Mouse (Mus musculus): ENCODE results near the gene Prkcsh. TPM values are rescaled to one million over a fixed set of nuclear protein-coding genes. Genes with fewer than 3 reads are reported as not detected.

Gene Prkcsh
- polyA plus RNA-seq (2016; fragmentation: Nextera tagmentation; extraction: Ambion mirVana), result 111 and 113 TPM in 2 replicates

DNA sequence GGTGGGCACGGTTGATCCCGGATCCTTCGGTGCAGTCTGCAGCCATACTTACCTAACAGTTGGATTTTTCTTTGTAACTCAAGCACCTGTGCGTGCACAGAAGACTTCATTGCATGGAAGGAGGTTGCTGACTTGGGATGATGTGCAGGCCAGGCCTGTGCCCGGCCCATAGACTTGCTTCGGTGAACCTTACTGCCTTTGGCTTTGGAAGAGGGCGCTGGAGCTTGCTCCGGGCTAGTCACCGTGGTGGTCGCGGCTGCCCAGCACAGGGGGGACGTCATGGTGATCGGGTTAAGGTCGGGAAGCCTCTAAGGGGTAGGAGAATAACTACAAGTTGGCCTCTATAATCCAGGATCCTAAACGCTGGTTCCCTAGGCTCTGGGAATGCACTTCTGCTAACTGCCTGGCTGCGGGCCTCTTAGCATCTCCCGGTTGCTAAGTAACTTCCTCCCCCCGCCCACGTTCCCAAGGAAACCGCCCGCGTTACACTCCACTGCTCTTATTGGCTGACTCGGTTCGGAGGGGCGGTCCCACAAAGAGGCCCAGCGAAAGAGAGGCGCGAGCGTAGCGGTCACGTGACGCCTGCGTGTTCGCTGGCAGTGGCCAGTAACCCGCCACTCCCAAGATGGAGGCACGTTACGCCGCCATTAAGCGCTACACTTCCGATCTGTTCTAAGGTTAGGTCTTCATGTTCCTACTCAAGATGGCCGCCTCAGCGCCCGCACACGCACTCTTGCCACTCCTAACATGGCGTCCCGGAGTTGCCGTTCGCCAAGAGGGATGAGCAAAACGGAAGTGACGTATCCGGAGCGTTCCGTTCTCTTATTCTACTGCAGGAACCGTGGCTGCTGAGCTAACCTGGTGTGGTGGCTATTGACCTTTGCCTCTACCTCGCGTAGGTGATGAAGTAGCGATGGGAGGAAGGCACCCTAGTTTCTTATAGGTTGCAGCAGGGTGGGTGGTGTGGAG is at the start of gene Prkcsh, which contains the start of gene Ccdc151:
TSS of gene Prkcsh (plus strand) at position 613 of the 969 bp plus-strand sequence.
TSS of gene Ccdc151 (minus strand) at position 441 of the 969 bp plus-strand sequence.
- peak within 1 kb of the TSS; percentile 76 for H3K4me3 ChIP-seq
- peaks cover 30% of the 10 kb centered on the region for H3K4me1 ChIP-seq

DNA sequence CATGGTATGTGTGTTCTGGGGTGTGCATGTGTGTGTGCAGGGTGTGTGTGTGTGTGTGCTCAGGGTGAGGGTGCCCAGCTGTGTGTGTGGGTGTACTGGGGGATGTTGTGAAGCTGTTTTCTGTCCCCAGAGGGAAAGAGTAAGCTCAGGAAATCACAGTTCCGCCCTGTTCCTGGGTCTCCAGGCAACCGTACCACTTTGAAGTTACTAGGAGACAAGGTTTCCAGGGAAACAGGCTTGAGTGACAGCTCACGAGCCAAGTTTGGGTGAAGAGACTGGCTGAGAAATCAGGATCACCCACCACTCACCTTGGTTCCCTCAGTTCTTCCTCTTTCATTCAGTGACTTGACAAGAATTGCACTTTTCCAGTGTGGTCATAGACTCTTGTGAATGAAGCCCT is 49.0 kb upstream of the Prkcsh start:
- 11% methylated on average over 3 of the region's 3 CpGs for WGBS
- DNase-seq (ENCODE audit: low spot score), result no peak
- Histone ChIP-seq H3K36me3 (peaks cover 9% of the 10 kb centered on the region), H3K27me3 (ENCODE audit: low read depth, poor library complexity, severe bottlenecking) (peaks cover 14% of the 10 kb centered on the region), H3K27ac (no peak overlapping the region), H3K4me1 (peaks cover 11% of the 10 kb centered on the region), H3K9me3 (replicated peaks) (no peaks in the 10 kb centered on the region), H3K4me3 (no peak overlapping the region)

More for the DNA sequence above, at the start of gene Prkcsh, which contains the start of gene Ccdc151:
- Histone ChIP-seq H3K27ac (peak within 1 kb of the TSS; percentile 81), H3K27me3 (ENCODE audit: low read depth, poor library complexity, severe bottlenecking) (0 out of 2 replicates have a peak, but pooled peaks cover 1% of the 10 kb centered on the region), H3K36me3 (peaks cover 38% of the 10 kb centered on the region), H3K9me3 (replicated peaks) (no peaks in the 10 kb centered on the region)
- DNase-seq (ENCODE audit: low spot score), result peak; percentile 98
- 6% methylated on average over 57 of the region's 57 CpGs for WGBS

DNA sequence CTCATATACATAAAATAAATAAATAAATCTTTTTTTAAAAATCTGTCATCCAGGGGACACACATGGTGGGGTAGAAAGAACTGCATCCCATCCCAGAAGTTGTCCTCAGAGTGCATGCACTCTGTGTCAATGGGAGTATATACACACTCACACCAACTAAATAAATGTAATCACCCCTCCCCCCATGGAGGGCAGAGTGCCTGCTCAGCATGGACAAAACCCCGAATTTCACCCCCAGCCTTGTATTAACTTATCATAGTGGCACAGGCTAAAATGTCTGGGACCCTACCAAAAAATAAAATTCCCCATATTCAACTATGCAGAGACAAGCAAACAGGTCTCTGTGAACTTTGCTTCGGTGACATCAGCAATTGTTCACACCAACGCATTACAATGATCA is 48.0 kb upstream of the Prkcsh start:
- no peak overlapping the region for H3K27ac ChIP-seq
- no peak for DNase-seq (ENCODE audit: low spot score)
- no peak overlapping the region for H3K4me3 ChIP-seq
- H3K36me3 ChIP-seq, result peaks cover 16% of the 10 kb centered on the region
- peaks cover 15% of the 10 kb centered on the region for H3K4me1 ChIP-seq
- no peaks in the 10 kb centered on the region for H3K9me3 ChIP-seq (replicated peaks)
- WGBS, result 82% methylated on average over 3 of the region's 3 CpGs
- H3K27me3 ChIP-seq (ENCODE audit: low read depth, poor library complexity, severe bottlenecking), result peaks cover 14% of the 10 kb centered on the region

DNA sequence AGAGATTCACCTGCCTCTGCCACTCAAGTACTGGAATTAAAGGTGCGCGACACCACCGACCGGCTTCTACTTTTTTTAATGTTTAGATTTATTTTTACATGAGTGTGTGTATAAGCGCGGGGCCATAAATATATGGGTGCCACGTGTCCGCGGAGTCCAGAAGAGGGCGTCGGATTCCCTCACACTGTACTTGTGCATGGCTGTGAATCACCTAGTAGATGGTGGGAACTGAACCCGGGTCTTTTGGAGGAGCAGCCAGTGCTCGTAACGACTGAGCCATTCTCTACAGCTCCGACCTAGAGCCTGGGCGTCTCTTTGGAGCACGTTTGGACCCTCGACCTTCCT is 47.4 kb upstream of the Prkcsh start:
- H3K9me3 ChIP-seq (replicated peaks), result no peaks in the 10 kb centered on the region
- peaks cover 16% of the 10 kb centered on the region for H3K36me3 ChIP-seq
- peak overlapping the region; percentile 79 for H3K4me3 ChIP-seq
- 3% methylated on average over 18 of the region's 18 CpGs for WGBS
- peaks cover 20% of the 10 kb centered on the region for H3K27me3 ChIP-seq (ENCODE audit: low read depth, poor library complexity, severe bottlenecking)
- no peak for DNase-seq (ENCODE audit: low spot score)
- peaks cover 19% of the 10 kb centered on the region for H3K4me1 ChIP-seq
- H3K27ac ChIP-seq, result peak overlapping the region; percentile 95

DNA sequence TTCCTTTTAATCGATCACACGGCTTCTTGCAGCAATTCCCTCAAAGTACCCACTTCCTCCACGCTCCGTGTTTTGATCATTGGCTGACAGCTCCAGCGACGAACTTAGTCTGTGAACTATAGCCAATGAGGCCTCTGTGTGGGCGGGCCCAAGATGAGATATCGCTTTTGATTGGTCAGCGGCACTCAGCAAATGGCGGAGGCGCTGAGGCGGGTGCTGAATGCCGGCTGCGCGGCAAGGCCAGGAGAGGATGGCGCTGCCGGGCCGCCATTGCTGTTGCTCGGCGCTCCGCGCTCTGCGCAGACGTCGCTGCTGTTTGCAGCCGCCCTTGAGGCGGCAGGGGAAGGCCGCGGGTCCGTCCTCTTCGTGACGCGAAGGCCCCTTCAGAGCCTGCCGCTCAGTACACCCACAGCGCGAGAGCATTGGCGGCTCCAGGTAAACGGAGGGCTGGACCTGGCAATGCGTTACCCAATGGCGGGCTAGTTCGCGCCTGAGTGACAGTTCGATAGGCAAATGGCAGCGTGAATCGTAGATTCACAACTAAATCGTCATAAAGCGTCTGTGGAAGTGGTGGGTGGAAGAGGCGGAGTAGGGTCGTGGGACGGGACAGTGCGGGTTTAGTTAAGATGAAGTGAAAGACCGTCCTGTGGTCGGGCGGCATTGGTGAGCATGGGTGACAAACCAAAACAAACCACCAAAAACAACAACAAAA is 46.9 kb upstream of the Prkcsh start, which contains the start of gene Swsap1:
TSS of gene Swsap1 (plus strand) at position 186 of the 712 bp plus-strand sequence.
- under 1% methylated on average over 54 of the region's 54 CpGs for WGBS
- Histone ChIP-seq H3K27me3 (ENCODE audit: low read depth, poor library complexity, severe bottlenecking) (peaks cover 25% of the 10 kb centered on the region), H3K4me3 (peak within 1 kb of the TSS; percentile 79), H3K27ac (peak within 1 kb of the TSS; percentile 95), H3K9me3 (replicated peaks) (no peaks in the 10 kb centered on the region), H3K4me1 (peaks cover 25% of the 10 kb centered on the region), H3K36me3 (peaks cover 16% of the 10 kb centered on the region)
- DNase-seq (ENCODE audit: low spot score), result peak; percentile 93

DNA sequence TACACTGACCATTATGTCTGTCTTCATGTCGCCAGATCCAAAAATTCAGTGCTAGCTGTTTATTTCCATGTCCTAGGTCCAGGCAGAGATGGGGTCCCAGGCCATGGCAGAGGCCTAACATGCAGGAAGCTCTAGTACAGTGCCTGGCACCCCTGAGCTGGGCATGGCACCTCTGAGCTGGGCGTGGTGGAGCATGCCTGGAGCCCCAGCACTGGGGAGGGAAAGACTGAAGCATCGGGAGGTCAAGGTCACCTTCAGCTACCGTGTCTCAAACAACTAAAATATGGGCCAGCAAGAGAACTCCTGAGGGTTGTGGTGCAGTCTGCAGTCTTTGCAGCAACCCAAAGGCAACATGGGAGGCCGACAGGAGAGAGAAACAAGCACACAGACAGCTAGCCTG is 44.2 kb upstream of the Prkcsh start:
- Histone ChIP-seq H3K27ac (no peak overlapping the region), H3K4me1 (peaks cover 50% of the 10 kb centered on the region), H3K9me3 (replicated peaks) (no peaks in the 10 kb centered on the region), H3K27me3 (ENCODE audit: low read depth, poor library complexity, severe bottlenecking) (peaks cover 52% of the 10 kb centered on the region), H3K4me3 (no peak overlapping the region), H3K36me3 (peaks cover 16% of the 10 kb centered on the region)
- DNase-seq (ENCODE audit: low spot score), result no peak
- 89% methylated on average over 5 of the region's 5 CpGs for WGBS

DNA sequence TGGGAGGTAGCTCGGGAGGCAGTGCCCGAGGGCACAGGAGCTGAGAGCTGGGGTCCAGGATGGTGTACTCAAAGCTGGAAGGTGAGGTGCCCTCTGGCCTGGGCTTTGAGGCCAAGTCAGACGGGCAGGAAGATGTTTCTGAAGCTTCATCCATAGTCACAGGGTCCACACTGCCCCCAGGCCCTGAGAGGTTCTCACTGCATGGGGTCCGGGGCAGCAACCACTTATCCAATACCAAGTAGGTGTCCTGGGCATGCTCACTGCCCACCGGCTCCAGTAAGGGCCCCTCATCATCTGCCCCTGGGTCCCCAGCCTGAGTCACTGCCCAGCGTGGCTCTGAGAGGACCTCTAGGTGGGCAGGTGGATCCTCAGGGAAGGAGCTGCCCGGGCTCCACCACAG is 43.4 kb upstream of the Prkcsh start:
- peaks cover 51% of the 10 kb centered on the region for H3K4me1 ChIP-seq
- peaks cover 60% of the 10 kb centered on the region for H3K27me3 ChIP-seq (ENCODE audit: low read depth, poor library complexity, severe bottlenecking)
- no peaks in the 10 kb centered on the region for H3K9me3 ChIP-seq (replicated peaks)
- WGBS, result 88% methylated on average over 7 of the region's 7 CpGs
- H3K36me3 ChIP-seq, result peaks cover 16% of the 10 kb centered on the region
- H3K4me3 ChIP-seq, result no peak overlapping the region
- H3K27ac ChIP-seq, result no peak overlapping the region
- DNase-seq (ENCODE audit: low spot score), result no peak

DNA sequence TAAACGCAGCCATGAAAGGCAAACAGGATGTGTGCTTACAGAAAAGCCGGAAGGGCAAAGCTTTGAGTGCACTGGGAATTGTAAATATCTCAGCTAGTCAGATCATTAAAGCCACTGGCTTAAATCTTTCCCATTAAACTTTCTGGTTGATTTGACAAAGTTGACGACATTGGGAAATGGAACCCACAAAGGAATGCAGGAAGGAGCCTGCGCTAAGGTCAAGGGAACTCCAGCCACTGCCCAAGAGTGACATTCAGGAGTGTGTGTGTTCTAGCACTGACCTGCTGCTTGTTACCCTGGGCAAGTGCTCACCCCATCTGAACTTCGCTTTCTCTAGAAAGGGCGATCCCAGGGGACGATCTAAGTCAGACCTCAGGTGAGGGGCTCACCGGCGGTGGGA is 42.5 kb upstream of the Prkcsh start:
- H3K27ac ChIP-seq, result no peak overlapping the region
- H3K9me3 ChIP-seq (replicated peaks), result no peaks in the 10 kb centered on the region
- peaks cover 16% of the 10 kb centered on the region for H3K36me3 ChIP-seq
- no peak for DNase-seq (ENCODE audit: low spot score)
- H3K4me3 ChIP-seq, result peak overlapping the region; percentile 54
- peaks cover 49% of the 10 kb centered on the region for H3K4me1 ChIP-seq
- WGBS, result 43% methylated on average over 9 of the region's 9 CpGs
- peaks cover 61% of the 10 kb centered on the region for H3K27me3 ChIP-seq (ENCODE audit: low read depth, poor library complexity, severe bottlenecking)

DNA sequence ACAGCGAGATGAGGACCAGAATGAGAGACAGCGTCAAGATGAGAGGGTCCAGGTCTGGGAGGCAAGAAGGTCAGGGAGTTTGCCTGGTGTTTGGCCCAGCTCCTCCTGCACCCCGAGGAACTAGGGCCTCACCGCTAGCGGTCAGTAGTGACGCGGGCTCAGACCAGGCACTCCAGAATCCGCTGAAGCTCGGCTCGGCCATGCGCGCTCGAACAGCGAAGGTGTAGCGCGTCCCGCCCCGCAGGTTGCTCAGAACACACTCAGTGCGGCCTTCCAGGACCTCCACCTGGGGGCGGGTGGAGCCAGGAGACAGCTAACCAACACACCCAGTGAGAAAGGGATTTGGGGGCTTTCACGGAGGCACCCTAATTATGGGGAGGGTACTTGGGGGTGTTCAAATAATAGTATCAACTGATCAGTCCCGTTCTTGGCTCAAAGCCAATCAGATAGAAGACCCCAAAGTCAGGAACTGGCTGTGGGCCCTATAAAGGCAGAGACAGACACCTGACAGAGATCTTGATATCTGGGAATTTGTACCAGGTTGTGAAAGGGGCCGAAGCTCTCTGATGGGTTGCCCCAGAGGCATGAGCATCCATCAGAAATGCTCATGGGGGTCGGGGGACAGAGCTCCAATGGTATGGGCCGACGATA is 41.9 kb upstream of the Prkcsh start:
- WGBS, result 7% methylated on average over 26 of the region's 26 CpGs
- peaks cover 61% of the 10 kb centered on the region for H3K27me3 ChIP-seq (ENCODE audit: low read depth, poor library complexity, severe bottlenecking)

DNA sequence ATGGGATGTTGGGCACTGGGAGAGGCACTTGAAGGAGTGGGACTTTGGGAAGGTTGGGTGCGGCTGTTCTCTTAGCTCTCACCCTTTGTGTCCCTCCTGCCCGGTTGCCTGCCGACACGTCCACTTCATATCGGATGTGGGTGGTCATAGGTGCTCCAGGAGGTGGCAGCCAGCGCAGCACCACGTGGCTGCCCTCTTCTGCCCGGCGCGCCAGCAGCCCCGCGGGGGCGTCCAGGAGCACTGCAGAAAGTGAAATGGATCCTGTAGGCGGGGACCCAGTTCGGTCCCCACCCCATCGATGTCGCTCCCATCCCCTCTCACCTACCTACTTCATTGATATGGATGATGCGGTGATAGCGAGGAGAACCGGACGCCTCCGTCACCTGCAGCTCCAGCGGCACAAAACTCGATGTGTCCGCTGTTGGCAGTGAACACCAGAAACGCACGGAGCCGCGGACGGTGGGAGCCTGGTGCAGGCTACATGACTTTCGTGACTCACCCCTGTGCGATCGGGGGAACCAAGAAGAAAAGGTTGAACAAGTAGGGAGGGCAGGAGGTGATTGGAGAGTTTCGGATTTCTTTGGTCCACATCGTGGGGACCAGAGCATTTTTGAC is 41.1 kb upstream of the Prkcsh start:
- WGBS, result 1% methylated on average over 35 of the region's 35 CpGs
- Histone ChIP-seq H3K4me3 (peak overlapping the region; percentile 54), H3K36me3 (peaks cover 16% of the 10 kb centered on the region), H3K27me3 (ENCODE audit: low read depth, poor library complexity, severe bottlenecking) (peaks cover 61% of the 10 kb centered on the region), H3K9me3 (replicated peaks) (no peaks in the 10 kb centered on the region), H3K4me1 (peaks cover 45% of the 10 kb centered on the region), H3K27ac (peak overlapping the region; percentile 72)
- DNase-seq (ENCODE audit: low spot score), result peak; percentile 52

More for the DNA sequence above, 41.9 kb upstream of the Prkcsh start:
- H3K4me3 ChIP-seq, result peak overlapping the region; percentile 54
- peaks cover 49% of the 10 kb centered on the region for H3K4me1 ChIP-seq
- no peaks in the 10 kb centered on the region for H3K9me3 ChIP-seq (replicated peaks)
- H3K27ac ChIP-seq, result no peak overlapping the region
- H3K36me3 ChIP-seq, result peaks cover 16% of the 10 kb centered on the region
- DNase-seq (ENCODE audit: low spot score), result peak; percentile 62

DNA sequence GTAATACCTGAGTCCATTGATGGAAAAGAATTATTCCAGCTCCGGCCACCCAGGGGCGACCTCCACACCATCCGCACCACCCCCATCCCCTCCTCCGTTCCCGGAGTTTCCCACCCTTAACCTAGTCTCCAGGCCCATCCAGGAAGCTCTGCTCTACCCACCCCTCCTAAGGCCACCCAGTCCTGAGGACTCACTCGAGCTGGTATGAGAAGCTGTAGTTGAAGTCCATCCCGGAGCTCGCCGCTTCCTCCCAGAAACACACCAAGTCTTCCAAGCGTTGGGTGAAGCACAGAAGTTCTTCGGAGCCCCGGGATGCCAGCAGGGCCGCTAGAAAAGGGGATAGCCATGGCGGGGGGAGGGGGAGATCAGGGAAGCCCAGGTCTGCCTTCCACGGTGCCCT is 40.6 kb upstream of the Prkcsh start:
- H3K4me3 ChIP-seq, result peak overlapping the region; percentile 54
- H3K36me3 ChIP-seq, result peaks cover 16% of the 10 kb centered on the region
- peak; percentile 63 for DNase-seq (ENCODE audit: low spot score)
- peaks cover 42% of the 10 kb centered on the region for H3K4me1 ChIP-seq
- peaks cover 61% of the 10 kb centered on the region for H3K27me3 ChIP-seq (ENCODE audit: low read depth, poor library complexity, severe bottlenecking)
- H3K27ac ChIP-seq, result peak overlapping the region; percentile 72
- under 1% methylated on average over 15 of the region's 15 CpGs for WGBS
- H3K9me3 ChIP-seq (replicated peaks), result no peaks in the 10 kb centered on the region

DNA sequence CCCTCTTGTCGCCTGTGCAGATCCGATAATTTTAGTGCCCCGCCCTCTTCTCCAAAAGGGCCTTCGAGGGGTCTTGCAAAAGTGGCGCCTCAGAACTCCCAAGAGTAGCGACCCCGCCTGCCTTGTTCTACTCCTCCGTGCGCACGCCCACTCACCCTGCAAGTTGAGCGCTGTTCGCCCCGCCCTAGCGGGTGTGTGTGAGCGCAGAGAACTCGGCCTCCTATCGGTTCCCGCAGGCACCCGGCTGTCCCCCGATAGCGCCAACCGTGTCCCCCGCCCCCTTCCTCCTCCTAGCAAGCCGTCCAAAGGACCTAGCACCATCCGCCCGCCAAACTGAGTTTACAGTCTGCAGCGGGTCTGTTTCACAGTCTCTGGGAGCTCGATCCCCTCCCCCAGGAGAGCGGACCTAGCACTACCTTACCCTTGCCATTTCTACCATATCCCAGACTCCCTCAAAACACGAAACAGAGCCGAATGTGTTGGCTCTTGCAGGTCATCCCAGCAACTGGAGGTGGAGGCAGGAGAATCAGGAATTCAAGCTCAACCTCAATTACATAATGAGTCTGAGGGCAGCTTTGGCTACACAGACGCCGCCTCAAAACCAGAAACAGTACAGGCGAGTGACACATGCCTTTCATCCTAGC is 40.1 kb upstream of the Prkcsh start:
- peaks cover 61% of the 10 kb centered on the region for H3K27me3 ChIP-seq (ENCODE audit: low read depth, poor library complexity, severe bottlenecking)
- DNase-seq (ENCODE audit: low spot score), result peak; percentile 78
- H3K4me3 ChIP-seq, result peak overlapping the region; percentile 54
- WGBS, result 3% methylated on average over 34 of the region's 34 CpGs
- no peaks in the 10 kb centered on the region for H3K9me3 ChIP-seq (replicated peaks)
- H3K4me1 ChIP-seq, result peaks cover 42% of the 10 kb centered on the region
- peaks cover 12% of the 10 kb centered on the region for H3K36me3 ChIP-seq
- H3K27ac ChIP-seq, result peak overlapping the region; percentile 72

All from limb, embryonic 10.5 days (tissue).